8 mouse cellular contexts compared by ENCODE assay signal in the genomic region with DNA sequence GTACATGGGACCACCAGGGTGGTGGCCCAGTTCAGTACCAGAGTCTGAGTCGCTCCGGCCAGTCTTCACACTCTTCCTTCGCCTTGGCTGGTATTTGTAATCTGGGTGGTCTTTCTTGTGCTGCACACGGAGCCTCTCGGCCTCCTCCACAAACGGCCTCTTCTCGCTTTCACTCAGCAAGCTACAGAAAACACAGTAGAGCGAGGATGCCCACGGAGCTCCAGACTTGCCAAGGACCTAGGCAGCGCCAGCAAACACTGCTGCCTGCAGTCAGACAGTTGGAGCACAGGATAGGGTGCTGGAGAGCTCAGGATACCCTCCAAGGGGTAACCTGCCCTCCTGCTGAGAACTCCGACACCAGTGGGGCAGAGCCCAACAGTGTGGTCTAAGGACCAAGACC. TPM values are rescaled to one million over a fixed set of nuclear protein-coding genes. Genes with fewer than 3 reads are reported as not detected.
DNase-seq lines count a peak whose midpoint lies in the region; ATAC-seq and TF ChIP-seq lines count a peak whose summit lies in the region.
"Had no signal": no experiment of that assay in that cellular context is flagged by ENCODE, and none has a peak within 500 bp of the region (broad histone marks: within the 10 kb centered on the region; RNA-seq: fewer than 3 reads in every experiment).

No protein-coding gene starts in this region.

- no peaks in the 10 kb centered on the region for H3K9me3 ChIP-seq in forebrain, embryonic 12.5 days
- no peaks in the 10 kb centered on the region for H3K9me3 ChIP-seq in hindbrain, postnatal 0 days (ENCODE audit: low read length)

- ATAC-seq in forebrain, embryonic 12.5 days (ENCODE audit: low FRiP score): no peak
- ATAC-seq in hindbrain, postnatal 0 days: no peak

- peak overlapping the region; percentile 87 for H3K27ac ChIP-seq in left cerebral cortex, adult 2 months
- H3K27ac ChIP-seq in forebrain, embryonic 12.5 days: no peak overlapping the region
- H3K27ac ChIP-seq in hindbrain, postnatal 0 days: peak overlapping the region; percentile 67; the same call in 1 of the 2 replicates
- H3K27ac ChIP-seq in olfactory bulb, adult 2 months (ENCODE audit: insufficient read depth, low read depth, low read length): peak overlapping the region; percentile 90
- no peak overlapping the region for H3K27ac ChIP-seq in thymus, adult 2 months (ENCODE audit: control insufficient read depth, insufficient read depth, low read length)
- H3K27ac ChIP-seq: macrophage had no signal

- peak overlapping the region; percentile 61 for H3K9ac ChIP-seq in forebrain, embryonic 12.5 days
- H3K9ac ChIP-seq in hindbrain, postnatal 0 days (replicated peaks; ENCODE audit: low read length): peak overlapping the region; percentile 58

- peaks cover 77% of the 10 kb centered on the region for H3K27me3 ChIP-seq in forebrain, embryonic 12.5 days
- peaks cover 10% of the 10 kb centered on the region; the same call in 1 of the 2 replicates for H3K27me3 ChIP-seq in hindbrain, postnatal 0 days (ENCODE audit: insufficient read depth, low read length)
- peaks cover 9% of the 10 kb centered on the region; the same call in 1 of the 2 replicates for H3K27me3 ChIP-seq in thymus, adult 2 months (ENCODE audit: control insufficient read depth, insufficient read depth, low read length)

- peaks cover 57% of the 10 kb centered on the region for H3K4me1 ChIP-seq in forebrain, embryonic 12.5 days
- peaks cover 15% of the 10 kb centered on the region; the same call in 1 of the 2 replicates for H3K4me1 ChIP-seq in hindbrain, postnatal 0 days (ENCODE audit: insufficient read depth, low read length)
- H3K4me1 ChIP-seq in olfactory bulb, adult 2 months (ENCODE audit: control insufficient read depth, insufficient read depth, low read length): peaks cover 50% of the 10 kb centered on the region
- peaks cover 9% of the 10 kb centered on the region; the same call in 1 of the 2 replicates for H3K4me1 ChIP-seq in thymus, adult 2 months (replicated peaks; ENCODE audit: control insufficient read depth, insufficient read depth, low read length)

- DNase-seq in left cerebral cortex, adult 2 months (ENCODE audit: extremely low spot score in 1 of 2, low spot score in 2 of 2): no peak
- DNase-seq in left cerebral cortex, adult 11 months (ENCODE audit: low spot score): no peak
- DNase-seq in hindbrain, postnatal 0 days (ENCODE audit: low spot score): no peak
- no peak for DNase-seq in gastrocnemius, adult 18-20 months (ENCODE audit: low spot score)
- no peak for DNase-seq in thymus, adult 2 months

- TF ChIP-seq POLR2A in olfactory bulb, adult 2 months (IDR thresholded peaks at IDR 0.05; ENCODE audit: insufficient read depth, low read depth, low read length): 0 out of 2 replicates have a peak, but pooled peaks have one; percentile 10
- TF ChIP-seq POLR2A in thymus, adult 2 months (IDR thresholded peaks at IDR 0.05; ENCODE audit: control insufficient read depth, extremely low read depth, insufficient read depth, low read length, poor library complexity): no peak

- 61% methylated on average over 11 of the region's 11 CpGs for WGBS in forebrain, embryonic 12.5 days
- 49% methylated on average over 11 of the region's 11 CpGs for WGBS in hindbrain, postnatal 0 days
- WGBS in olfactory bulb, adult 2 months: 48% methylated on average over 11 of the region's 11 CpGs
- 91% methylated on average over 11 of the region's 11 CpGs for WGBS in thymus, adult 2 months

- H3K4me2 ChIP-seq in forebrain, embryonic 12.5 days: peak overlapping the region; percentile 91
- H3K4me2 ChIP-seq in hindbrain, postnatal 0 days (ENCODE audit: low read depth, low read length): peak overlapping the region; percentile 81

- intact Hi-C loops in left cerebral cortex, adult 2 months (cut with DNase I): loop anchor here (1.0 kb wide), 1 partner anchor 13 kb away; no protein-coding TSS in a partner anchor

- peak overlapping the region; percentile 63 for H3K4me3 ChIP-seq in left cerebral cortex, adult 2 months
- H3K4me3 ChIP-seq in forebrain, embryonic 12.5 days (replicated peaks): peak overlapping the region; percentile 46
- peak overlapping the region; percentile 55 for H3K4me3 ChIP-seq in hindbrain, postnatal 0 days (ENCODE audit: low read length)
- H3K4me3 ChIP-seq in olfactory bulb, adult 2 months (ENCODE audit: insufficient read depth, low read depth, low read length): peak overlapping the region; percentile 56
- no peak overlapping the region for H3K4me3 ChIP-seq in thymus, adult 2 months (ENCODE audit: control insufficient read depth, insufficient read depth, low read length)

- H3K36me3 ChIP-seq in forebrain, embryonic 12.5 days (replicated peaks): 0 out of 2 replicates have a peak, but pooled peaks cover 6% of the 10 kb centered on the region
- H3K36me3 ChIP-seq in hindbrain, postnatal 0 days (ENCODE audit: insufficient read depth, low read length): no peaks in the 10 kb centered on the region
- H3K36me3 ChIP-seq in thymus, adult 2 months (ENCODE audit: control insufficient read depth, insufficient read depth, low read length): no peaks in the 10 kb centered on the region

- TF ChIP-seq CTCF in left cerebral cortex, adult 2 months (IDR thresholded peaks at IDR 0.05): no peak
- no peak for TF ChIP-seq CTCF in hindbrain, postnatal 0 days (IDR thresholded peaks at IDR 0.05; ENCODE audit: low read depth)
- no peak for TF ChIP-seq CTCF in olfactory bulb, adult 2 months (IDR thresholded peaks at IDR 0.05; ENCODE audit: insufficient read depth, low read depth, low read length)
- TF ChIP-seq CTCF in thymus, adult 2 months (IDR thresholded peaks at IDR 0.05; ENCODE audit: borderline replicate concordance, control insufficient read depth, extremely low read depth, insufficient read depth, low read length, poor library complexity): no peak

RNA-seq across cellular contexts. Expression of gene Sox8, which starts 1.6 kb away (rescaled TPM):
- total RNA-seq in left cerebral cortex, adult 2 months (2021): 10 to 100 TPM; 55.3 to 66.9 TPM
- polyA plus RNA-seq in forebrain, embryonic 12.5 days (2016; fragmentation: Nextera tagmentation; extraction: Ambion mirVana): 10.3 and 15.1 TPM in 2 replicates
- 52.1 and 54.5 TPM in 2 replicates for total RNA-seq in hindbrain, postnatal 0 days (2014; rRNA removed)
- polyA plus RNA-seq in hindbrain, postnatal 0 days (2015; fragmentation: Nextera tagmentation; extraction: Ambion mirVana): 28.9 and 31.5 TPM in 2 replicates
- polyA plus RNA-seq in olfactory bulb, adult 2 months (2012; ENCODE audit: insufficient read depth, insufficient read length, low replicate concordance, missing spikeins): not detected in 2 replicates
- under 1 TPM; 0.37 to 0.59 TPM for total RNA-seq in gastrocnemius, adult 18-20 months (2021)
- 0.94 and 1.0 TPM in 2 replicates for polyA plus RNA-seq in thymus, adult 2 months (2012; rRNA removed)
- polyA plus RNA-seq: macrophage had no signal

RNA-seq across cellular contexts. Expression of gene Lmf1, which starts 10.0 kb away (rescaled TPM):
- total RNA-seq in left cerebral cortex, adult 2 months (2021): 10 to 100 TPM; 22.0 to 25.4 TPM
- polyA plus RNA-seq in forebrain, embryonic 12.5 days (2016; fragmentation: Nextera tagmentation; extraction: Ambion mirVana): 17.8 and 21.0 TPM in 2 replicates
- total RNA-seq in hindbrain, postnatal 0 days (2014; rRNA removed): 38.1 and 45.1 TPM in 2 replicates
- polyA plus RNA-seq in hindbrain, postnatal 0 days (2015; fragmentation: Nextera tagmentation; extraction: Ambion mirVana): 21.4 and 22.4 TPM in 2 replicates
- polyA plus RNA-seq in olfactory bulb, adult 2 months (2012; ENCODE audit: insufficient read depth, insufficient read length, low replicate concordance, missing spikeins): not detected in 2 replicates
- total RNA-seq in gastrocnemius, adult 18-20 months (2021): 10 to 100 TPM; 11.3 to 12.6 TPM
- 25.2 and 25.8 TPM in 2 replicates for polyA plus RNA-seq in thymus, adult 2 months (2012; rRNA removed)

Comparison
In these comparisons a context has a peak if more than half of its experiments do, and no peak if none do; other contexts are left out.
1. H3K27ac ChIP-seq: peak in left cerebral cortex, adult 2 months (single experiment), hindbrain, postnatal 0 days (single experiment) and olfactory bulb, adult 2 months (single experiment); none in forebrain, embryonic 12.5 days (single experiment) and thymus, adult 2 months (single experiment).